Mouse (Mus musculus) liver, embryonic 11.5 days (tissue): Measurements from ENCODE around the gene Dupd1. TPM values are rescaled to one million over a fixed set of nuclear protein-coding genes. Genes with fewer than 3 reads are reported as not detected.

Experiments used
- ATAC-seq: fragments of 200-750 bp; cut with Nextera tagmentation; replicated peaks from 2 replicates; pipeline ENCODE4 v1.8.0; 2017; ENCODE audit warnings: moderate number of reproducible peaks, mild to moderate bottlenecking, moderate TSS enrichment, moderate library complexity; ENCODE audit not compliant: low FRiP score
- DNase-seq: peaks from one replicate; pipeline ENCODE4 v3.0.0-alpha.2; 2017; ENCODE audit warnings: low spot score
- H3K27ac ChIP-seq: fragments of 300-500 bp; sonication (generic); 2 replicates; pipeline ENCODE4 v1.5.1; 2014; ENCODE audit warnings: mild to moderate bottlenecking, low read depth, low read length, control low read depth
- H3K27me3 ChIP-seq: fragments of 300-500 bp; sonication (generic); replicated peaks from 2 replicates; pipeline ENCODE4 v1.6.1; 2014; ENCODE audit warnings: low read length, mixed read lengths; ENCODE audit not compliant: control insufficient read depth, insufficient read depth
- H3K36me3 ChIP-seq: fragments of 300-500 bp; sonication (generic); 2 replicates; pipeline ENCODE4 v1.6.1; 2014; ENCODE audit warnings: mild to moderate bottlenecking, low read length, moderate library complexity, mixed read lengths; ENCODE audit not compliant: control insufficient read depth, insufficient read depth
- H3K4me1 ChIP-seq: fragments of 300-500 bp; sonication (generic); replicated peaks from 2 replicates; pipeline ENCODE4 v1.6.1; 2014; ENCODE audit warnings: low read length, mixed read lengths; ENCODE audit not compliant: control insufficient read depth, insufficient read depth
- H3K4me2 ChIP-seq: fragments of 300-500 bp; sonication (generic); 2 replicates; pipeline ENCODE4 v1.6.1; 2014; ENCODE audit warnings: mild to moderate bottlenecking, control low read depth, moderate library complexity
- H3K4me3 ChIP-seq: fragments of 300-500 bp; sonication (generic); 2 replicates; pipeline ENCODE4 v1.5.1; 2014; ENCODE audit warnings: low read depth, low read length, control low read depth
- H3K9ac ChIP-seq: fragments of 300-500 bp; sonication (generic); 2 replicates; pipeline ENCODE4 v1.6.1; 2014; ENCODE audit warnings: low read depth, low read length, control low read depth
- H3K9me3 ChIP-seq: fragments of 300-500 bp; sonication (generic); 2 replicates; pipeline ENCODE4 v1.6.1; 2016; ENCODE audit warnings: low read length, inconsistent platforms, mixed read lengths; ENCODE audit not compliant: control insufficient read depth
- WGBS: fragments of 180-500 bp; shearing (Covaris S2); extraction: QIAGEN DNeasy Blood & Tissue Kit; methylation state at CpG from one replicate; pipeline ENCODE4 v1.1.7; 2014; 5-methylcytosine and 5-hydroxymethylcytosine counted together
- polyA plus RNA-seq: library from polyadenylated mRNA; unstranded; fragments of >200 nt; fragmentation: Nextera tagmentation; extraction: Ambion mirVana; gene quantifications from 2 replicates; pipeline ENCODE4 v1.2.1, GENCODE M21; 2014

Dupd1 gene
- 0.15 TPM in 1 of 2 replicates, not detected in the other for polyA plus RNA-seq

- H3K36me3 ChIP-seq = no peaks in the 10 kb centered on the region
- no peak within 1 kb of the TSS for H3K4me2 ChIP-seq
- H3K27me3 ChIP-seq = no peaks in the 10 kb centered on the region
- no peak within 1 kb of the TSS for H3K27ac ChIP-seq
- H3K9ac ChIP-seq = no peak within 1 kb of the TSS
- ATAC-seq = no peak
- DNase-seq = no peak
- H3K4me3 ChIP-seq = no peak within 1 kb of the TSS
- peaks cover under 1% of the 10 kb centered on the region; the same call in 1 of the 2 replicates for H3K4me1 ChIP-seq
- WGBS = 75% methylated on average over 5 of the region's 5 CpGs
- H3K9me3 ChIP-seq = no peaks in the 10 kb centered on the region
These were observed at the start of gene Dupd1 for GRCm38 (mm10) chr14:21714486-21714885. Dupd1 (minus strand) TSS chr14:21714576.

- no peak overlapping the region for H3K9ac ChIP-seq
- WGBS = 90% methylated on average over 3 of the region's 3 CpGs
- H3K4me3 ChIP-seq = no peak overlapping the region
- H3K27me3 ChIP-seq = no peaks in the 10 kb centered on the region
- no peak for DNase-seq
- no peak overlapping the region for H3K27ac ChIP-seq
- H3K4me1 ChIP-seq = peaks cover 34% of the 10 kb centered on the region
- ATAC-seq = no peak
- H3K9me3 ChIP-seq = no peaks in the 10 kb centered on the region
- H3K36me3 ChIP-seq = no peaks in the 10 kb centered on the region
- no peak overlapping the region for H3K4me2 ChIP-seq
These were observed 49.4 kb upstream of the Dupd1 start for GRCm38 (mm10) chr14:21763736-21764135.

GRCm38 (mm10) chr14:21761560-21761959 lies 47.2 kb upstream of the Dupd1 start:
- WGBS = 91% methylated on average over 9 of the region's 9 CpGs
- Histone ChIP-seq H3K4me2 (no peak overlapping the region), H3K27ac (no peak overlapping the region), H3K4me1 (peaks cover 32% of the 10 kb centered on the region), H3K4me3 (no peak overlapping the region), H3K9me3 (no peaks in the 10 kb centered on the region), H3K27me3 (no peaks in the 10 kb centered on the region), H3K9ac (no peak overlapping the region), H3K36me3 (no peaks in the 10 kb centered on the region)
- DNase-seq (no peak), ATAC-seq (no peak)

- Histone ChIP-seq H3K27me3 (no peaks in the 10 kb centered on the region), H3K9ac (no peak overlapping the region), H3K27ac (no peak overlapping the region), H3K4me2 (no peak overlapping the region), H3K4me3 (no peak overlapping the region), H3K36me3 (no peaks in the 10 kb centered on the region), H3K4me1 (peaks cover 39% of the 10 kb centered on the region), H3K9me3 (no peaks in the 10 kb centered on the region)
- no peak for DNase-seq
- no peak for ATAC-seq
- 71% methylated on average over 4 of the region's 4 CpGs for WGBS
These were observed 39.0 kb upstream of the Dupd1 start for GRCm38 (mm10) chr14:21753367-21753766.

GRCm38 (mm10) chr14:21752411-21752810 lies 38.0 kb upstream of the Dupd1 start:
- no peak for ATAC-seq
- WGBS = 94% methylated on average over 3 of the region's 3 CpGs
- Histone ChIP-seq H3K4me3 (no peak overlapping the region), H3K27ac (no peak overlapping the region), H3K36me3 (no peaks in the 10 kb centered on the region), H3K4me2 (peak overlapping the region; percentile 86; the same call in 1 of the 2 replicates), H3K4me1 (peaks cover 34% of the 10 kb centered on the region), H3K9me3 (no peaks in the 10 kb centered on the region), H3K9ac (no peak overlapping the region), H3K27me3 (no peaks in the 10 kb centered on the region)
- DNase-seq = no peak

GRCm38 (mm10) chr14:21750881-21751542 lies 36.6 kb upstream of the Dupd1 start, which contains the start of gene Dusp13:
Dusp13 (minus strand) TSS chr14:21751181.
- under 1% methylated on average over 26 of the region's 26 CpGs for WGBS
- H3K27me3 ChIP-seq = no peaks in the 10 kb centered on the region

GRCm38 (mm10) chr14:21750008-21750880 lies 35.9 kb upstream of the Dupd1 start, which contains the start of gene Samd8:
Samd8 (plus strand) TSS chr14:21750531.
- Histone ChIP-seq H3K4me3 (peak within 1 kb of the TSS; percentile 98), H3K36me3 (no peaks in the 10 kb centered on the region), H3K9ac (peak within 1 kb of the TSS; percentile 66), H3K27ac (peak within 1 kb of the TSS; percentile 70), H3K27me3 (no peaks in the 10 kb centered on the region), H3K4me2 (peak within 1 kb of the TSS; percentile 86), H3K9me3 (no peaks in the 10 kb centered on the region), H3K4me1 (peaks cover 25% of the 10 kb centered on the region)
- ATAC-seq (peak; percentile 85), DNase-seq (peak; percentile 89)
- 6% methylated on average over 52 of the region's 52 CpGs for WGBS

More at GRCm38 (mm10) chr14:21750881-21751542, 36.6 kb upstream of the Dupd1 start, which contains the start of gene Dusp13:
- no peaks in the 10 kb centered on the region for H3K9me3 ChIP-seq
- H3K4me2 ChIP-seq = peak within 1 kb of the TSS; percentile 86
- no peaks in the 10 kb centered on the region for H3K36me3 ChIP-seq
- H3K4me1 ChIP-seq = peaks cover 29% of the 10 kb centered on the region
- H3K27ac ChIP-seq = peak within 1 kb of the TSS; percentile 70
- peak; percentile 77 for DNase-seq
- peak; percentile 68 for ATAC-seq
- peak within 1 kb of the TSS; percentile 66 for H3K9ac ChIP-seq
- peak within 1 kb of the TSS; percentile 98 for H3K4me3 ChIP-seq

- no peak for DNase-seq
- Histone ChIP-seq H3K4me2 (no peak overlapping the region), H3K27ac (no peak overlapping the region), H3K9me3 (no peaks in the 10 kb centered on the region), H3K27me3 (no peaks in the 10 kb centered on the region; the same call in 1 of the 2 replicates), H3K4me3 (no peak overlapping the region), H3K9ac (no peak overlapping the region), H3K36me3 (no peaks in the 10 kb centered on the region), H3K4me1 (peaks cover 15% of the 10 kb centered on the region; the same call in 1 of the 2 replicates)
- 36% methylated on average over 15 of the region's 15 CpGs for WGBS
- no peak for ATAC-seq
These were observed 33.9 kb upstream of the Dupd1 start for GRCm38 (mm10) chr14:21748142-21748870.
